Mouse (Mus musculus): ENCODE results near the gene Rasal2. TPM values are rescaled to one million over a fixed set of nuclear protein-coding genes. Genes with fewer than 3 reads are reported as not detected.

The Rasal2 gene
- total RNA-seq, 2 experiments from 2014 or later, result 33.0 to 36.5 TPM

DNA sequence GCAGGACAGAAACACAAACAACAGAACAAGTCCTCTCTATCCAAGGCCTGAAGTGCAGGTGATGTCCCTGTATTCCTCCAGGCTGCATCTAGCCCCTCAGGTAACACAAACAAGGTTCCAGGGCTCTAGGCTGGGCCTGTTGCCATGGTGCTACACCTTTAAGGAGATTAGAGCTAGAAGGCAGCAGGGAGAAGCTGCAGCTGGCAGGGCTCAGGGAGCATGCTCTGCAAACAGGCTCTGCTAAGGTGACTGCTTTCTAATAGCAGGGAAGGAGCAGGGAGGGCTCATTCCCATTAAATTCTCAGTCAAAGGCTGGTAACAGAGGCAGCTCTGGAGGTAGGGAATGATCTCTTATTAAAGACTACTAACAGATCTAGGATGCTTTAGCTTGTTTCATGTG, 231.3 kb downstream of the Rasal2 start:
- peak; percentile 12 to 37 for DNase-seq
- intact Hi-C loops (cut with DNase I), result no loop called here

DNA sequence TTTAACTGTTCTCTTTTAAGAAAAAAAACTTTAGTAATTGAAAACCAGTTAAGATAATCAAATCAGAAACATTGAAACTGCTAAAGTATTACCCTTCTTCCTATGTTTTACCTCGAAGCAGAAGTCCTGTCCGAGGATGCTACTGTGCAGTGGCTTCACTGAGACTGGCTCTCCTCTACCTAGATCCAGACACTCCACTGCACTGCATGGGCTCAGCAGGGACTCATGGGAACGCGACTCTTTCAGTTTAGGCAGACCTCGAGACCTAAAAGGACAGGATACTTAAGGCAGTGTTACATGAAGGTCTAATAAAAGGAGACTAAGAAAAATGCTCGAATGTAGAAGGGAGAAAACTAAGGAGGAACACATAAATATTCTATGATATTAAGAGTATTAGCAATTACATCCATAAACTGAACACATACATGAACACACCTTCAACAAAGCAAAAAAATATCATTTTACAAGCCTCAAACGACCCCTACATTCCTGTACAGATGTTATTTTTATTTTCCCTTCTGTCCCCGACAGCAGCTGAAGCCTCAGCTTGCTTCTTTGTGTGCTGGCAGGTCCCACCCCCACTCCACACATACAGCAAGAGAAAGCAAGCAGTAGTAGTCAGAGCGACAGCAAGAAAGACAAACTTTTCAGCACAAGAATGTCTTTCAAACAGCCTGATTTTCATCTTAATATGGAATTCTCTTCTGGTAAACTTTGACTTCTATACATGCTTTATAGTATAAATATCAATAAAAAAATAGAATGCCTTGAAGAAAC, 233.2 kb downstream of the Rasal2 start:
- DNase-seq, result peak in 1 of 2 experiments; percentile 10
- intact Hi-C loops (cut with DNase I), result no loop called here

DNA sequence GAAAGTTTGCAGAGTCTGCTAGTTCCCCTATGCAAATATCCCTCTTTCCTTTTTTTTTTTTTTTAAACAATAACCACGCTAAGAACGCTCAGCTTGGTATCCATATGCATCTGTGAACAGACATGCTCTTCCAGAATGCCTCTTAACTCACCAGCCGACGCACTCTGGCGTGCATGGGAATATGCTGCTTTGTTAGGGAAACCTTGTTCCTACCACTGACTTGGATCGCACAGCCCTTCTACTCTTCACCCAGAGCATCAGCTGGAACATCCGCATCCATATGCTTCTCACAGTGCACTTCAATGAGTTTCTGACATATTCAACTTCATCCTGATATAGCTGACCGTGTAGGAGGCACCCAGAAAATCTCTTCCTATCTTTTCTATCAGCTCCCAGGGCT, 243.1 kb downstream of the Rasal2 start:
- intact Hi-C loops (cut with DNase I), result no loop called here
- DNase-seq, result no peak

DNA sequence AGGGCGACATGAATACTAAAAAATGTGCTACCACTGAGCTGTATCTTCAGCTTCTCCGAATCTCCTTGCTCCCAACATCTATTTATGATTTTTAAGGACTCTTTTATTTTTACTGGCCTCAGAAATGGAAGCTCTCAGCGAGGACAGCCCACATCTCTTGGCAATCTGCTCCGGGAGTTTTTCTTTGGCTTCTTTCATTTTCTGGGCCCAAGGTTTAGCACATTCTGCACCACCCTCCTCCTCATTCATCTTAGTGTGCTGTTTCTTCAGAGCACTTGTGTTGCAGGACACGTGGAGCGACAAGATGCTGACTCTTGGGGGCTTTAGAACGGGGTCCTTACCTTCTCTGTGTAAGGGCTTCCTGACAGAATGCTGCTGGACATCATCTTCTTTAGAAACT, 243.5 kb downstream of the Rasal2 start:
- DNase-seq, result peak in 1 of 2 experiments; percentile 17
- intact Hi-C loops (cut with DNase I), result no loop called here

DNA sequence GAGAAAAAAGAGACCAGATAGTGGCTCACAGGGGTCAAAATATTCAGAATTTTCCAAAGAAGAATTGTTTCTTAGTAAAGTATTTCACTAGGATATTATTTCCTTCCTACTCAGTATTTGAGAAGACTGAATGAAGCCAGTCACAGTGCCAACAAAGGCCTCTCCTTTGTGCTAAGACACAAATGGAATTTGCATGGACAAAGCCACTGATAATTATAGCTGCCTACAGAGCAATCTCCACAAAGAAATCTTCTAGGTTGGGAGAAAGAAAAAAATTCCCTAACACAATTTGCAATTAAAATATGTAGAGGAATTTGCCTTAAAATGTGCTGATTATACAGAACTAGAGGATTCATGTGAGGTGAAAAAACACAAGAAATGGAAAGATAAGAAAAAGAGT, 258.6 kb downstream of the Rasal2 start:
- intact Hi-C loops (cut with DNase I), result no loop called here
- no peak for DNase-seq

DNA sequence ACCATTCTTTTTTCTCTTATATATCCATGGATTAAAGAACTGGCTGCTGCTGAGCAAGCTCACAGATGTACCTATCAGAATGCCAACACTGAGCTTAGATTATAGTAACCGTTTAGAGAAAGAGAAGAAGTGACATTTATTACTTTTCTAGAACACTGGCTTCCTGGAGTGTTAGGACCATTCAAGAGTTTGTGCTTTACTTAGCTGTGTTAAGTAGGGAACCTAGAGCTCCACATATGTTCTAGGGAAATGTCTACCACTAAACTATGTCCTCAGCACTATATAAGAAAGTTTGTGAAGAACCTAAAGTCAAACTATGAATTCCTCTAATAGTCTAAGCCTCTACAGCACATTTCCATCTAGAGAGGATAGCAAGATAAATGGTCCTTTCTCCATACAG, 262.3 kb downstream of the Rasal2 start:
- intact Hi-C loops (cut with DNase I), result no loop called here
- DNase-seq, result no peak

DNA sequence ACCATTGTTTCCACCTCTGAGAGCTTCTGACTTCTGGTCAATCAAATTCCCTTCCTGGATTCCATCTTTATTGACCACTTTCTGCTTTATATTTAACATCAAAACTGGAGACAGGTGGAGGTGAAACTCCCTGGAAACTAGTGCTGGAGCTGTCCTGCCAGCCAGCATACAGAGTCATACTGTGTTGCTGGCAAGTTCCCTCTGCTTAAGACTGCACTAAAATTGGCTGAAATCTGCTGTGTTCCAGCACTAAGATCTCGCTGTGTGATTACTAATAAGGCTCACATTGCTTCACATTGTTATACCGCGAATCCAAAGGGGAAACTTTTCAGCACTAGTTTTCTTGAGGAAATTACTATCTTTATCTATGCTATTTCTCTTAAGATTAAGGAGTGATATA, 267.8 kb downstream of the Rasal2 start:
- DNase-seq, result no peak
- intact Hi-C loops (cut with DNase I), result no loop called here

DNA sequence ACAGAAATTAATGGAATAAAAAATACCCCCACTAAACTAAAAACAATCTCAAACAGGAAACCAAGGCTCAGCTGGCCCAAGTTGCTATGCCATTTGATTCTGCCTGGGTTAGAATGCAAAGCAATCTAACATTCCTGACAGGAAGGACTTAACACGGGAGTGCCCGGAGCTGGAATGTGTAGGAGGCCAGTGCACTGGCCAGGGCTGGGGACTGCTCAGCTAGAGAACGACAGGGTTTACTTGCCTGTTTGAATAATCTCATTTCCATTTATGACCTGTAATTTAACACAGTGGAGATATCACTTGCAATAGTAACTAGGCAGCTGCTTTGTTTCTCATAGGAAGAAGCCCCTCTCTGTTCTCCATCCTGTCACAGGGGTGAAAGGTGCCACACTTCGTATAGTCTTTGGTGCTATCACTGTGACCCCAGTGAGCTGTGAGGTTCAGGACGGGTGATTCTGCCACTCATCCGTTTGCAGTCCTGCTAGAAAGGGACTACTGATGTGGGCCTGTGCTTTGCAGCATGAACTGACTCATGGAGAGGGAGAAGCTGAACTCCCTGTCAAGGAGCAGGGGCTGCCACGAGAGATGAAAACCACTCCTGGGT, 269.0 kb downstream of the Rasal2 start:
- intact Hi-C loops (cut with DNase I), result no loop called here
- DNase-seq, result no peak

DNA sequence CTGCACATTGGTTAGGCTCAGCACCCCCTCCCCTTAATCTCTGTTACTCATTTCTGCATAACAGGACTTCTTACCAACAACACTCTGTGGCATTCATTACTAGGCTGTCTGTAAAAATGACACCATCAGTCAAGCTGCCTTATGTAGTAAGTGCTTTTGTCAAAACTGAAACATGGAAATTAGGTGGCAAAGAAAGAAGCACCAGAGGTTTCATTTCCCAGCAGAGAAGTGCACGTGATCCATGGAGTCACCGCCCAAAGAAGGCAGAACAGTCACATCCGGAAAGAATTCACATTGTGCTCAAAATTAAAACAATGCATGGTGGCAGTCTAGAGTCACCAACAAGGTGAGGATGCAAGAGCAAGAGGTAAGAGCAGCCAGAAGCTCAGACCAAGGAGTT, 271.4 kb downstream of the Rasal2 start:
- DNase-seq, result no peak
- intact Hi-C loops (cut with DNase I), result no loop called here

DNA sequence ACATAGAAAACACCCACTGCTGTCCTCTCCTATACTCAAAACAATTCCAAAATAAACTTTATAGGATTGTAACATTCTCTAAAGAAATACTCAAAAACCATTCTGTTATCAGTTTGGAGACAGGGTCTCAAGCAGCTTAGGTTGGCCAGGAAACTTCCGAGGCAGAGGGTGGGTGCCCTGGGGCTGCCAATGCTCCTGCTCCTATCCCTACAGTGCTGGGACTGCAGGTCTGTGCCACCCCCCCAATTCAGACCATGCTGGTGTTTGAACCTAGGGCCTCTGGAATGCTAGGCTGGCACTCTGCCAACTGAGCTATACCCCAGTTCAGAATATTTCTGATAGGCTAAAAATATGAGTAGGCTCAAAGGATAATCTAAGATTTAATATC, 274.5 kb downstream of the Rasal2 start:
- no peak for DNase-seq
- intact Hi-C loops (cut with DNase I), result loop anchor here (10.0 kb wide), 1 partner anchor 397 kb away; no protein-coding TSS in a partner anchor

DNA sequence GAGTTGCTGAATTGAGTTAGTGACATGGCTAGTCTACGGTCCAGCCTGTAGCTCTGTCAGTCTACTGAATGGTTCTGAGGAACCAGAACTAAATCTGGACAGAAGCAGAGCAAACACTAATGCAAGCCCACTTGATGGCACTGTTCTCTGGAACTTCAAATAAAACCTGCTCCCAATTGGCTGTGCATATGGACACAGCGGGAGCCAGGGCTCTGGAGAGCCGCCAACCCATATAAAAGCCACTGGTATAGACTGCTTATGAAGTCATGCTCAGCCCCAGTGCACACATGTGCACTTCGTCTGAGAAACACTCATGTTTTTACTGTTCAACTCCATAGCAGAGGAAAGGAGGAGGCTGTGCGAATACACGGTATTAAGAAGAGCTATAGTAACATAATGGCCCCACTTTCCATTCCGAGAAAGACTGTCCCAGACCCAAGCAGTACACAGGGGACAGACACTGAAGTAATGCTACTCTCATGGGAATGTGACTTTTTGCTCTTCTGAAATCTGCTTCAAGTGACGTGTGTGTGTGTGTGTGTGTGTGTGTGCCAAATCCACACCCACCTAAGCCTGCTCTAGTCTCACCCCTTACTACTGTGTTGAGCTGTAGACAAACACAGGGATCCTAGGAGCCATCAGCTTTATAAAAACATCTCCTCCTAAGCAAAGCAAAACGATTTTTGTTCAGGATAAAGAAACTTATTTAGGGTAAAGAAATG, 275.1 kb downstream of the Rasal2 start:
- peak in 1 of 2 experiments; percentile 9 for DNase-seq
- intact Hi-C loops (cut with DNase I), result loop anchor here (10.0 kb wide), 1 partner anchor 398 kb away; no protein-coding TSS in a partner anchor

DNA sequence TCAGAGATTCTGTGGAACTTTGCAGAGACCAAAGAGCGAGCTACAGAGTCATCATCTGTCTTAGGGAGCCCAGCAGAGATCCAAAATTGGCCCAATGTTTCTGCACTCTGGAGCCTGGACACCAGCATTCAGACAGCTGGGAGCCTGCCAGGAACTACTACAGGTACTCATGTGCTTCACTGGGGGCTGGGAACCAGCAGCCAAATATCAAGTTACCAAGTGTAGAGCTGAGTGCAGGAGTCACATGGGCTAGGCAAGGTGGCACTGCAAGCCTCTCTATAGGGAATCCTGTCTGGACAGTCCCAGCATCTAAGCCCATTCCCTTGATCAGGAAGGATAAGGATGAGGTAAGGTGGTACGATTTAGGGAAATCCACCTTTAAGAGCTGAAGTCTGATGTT, 284.2 kb downstream of the Rasal2 start:
- intact Hi-C loops (cut with DNase I), result no loop called here
- peak; percentile 18 to 25 for DNase-seq

DNA sequence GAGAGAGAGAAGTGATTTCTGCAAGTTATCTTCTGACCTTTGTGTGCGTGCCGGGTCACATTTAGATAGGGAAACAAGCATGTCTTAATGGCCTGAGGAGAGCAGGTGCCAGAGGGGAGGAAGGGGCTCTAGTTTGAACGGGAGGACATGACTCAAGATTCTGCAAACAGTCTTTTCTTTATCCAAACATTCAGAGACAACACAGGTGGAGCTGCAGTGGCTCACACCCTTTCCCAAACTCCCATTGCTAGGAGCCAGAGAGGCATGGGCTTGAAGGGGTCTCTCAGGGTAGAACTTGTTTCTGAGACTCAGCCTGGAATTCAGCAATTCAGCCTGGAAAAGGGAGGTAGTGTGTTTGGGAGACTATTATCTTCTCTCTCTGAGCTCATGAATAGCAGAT, 288.6 kb downstream of the Rasal2 start:
- no peak for DNase-seq
- intact Hi-C loops (cut with DNase I), result no loop called here

DNA sequence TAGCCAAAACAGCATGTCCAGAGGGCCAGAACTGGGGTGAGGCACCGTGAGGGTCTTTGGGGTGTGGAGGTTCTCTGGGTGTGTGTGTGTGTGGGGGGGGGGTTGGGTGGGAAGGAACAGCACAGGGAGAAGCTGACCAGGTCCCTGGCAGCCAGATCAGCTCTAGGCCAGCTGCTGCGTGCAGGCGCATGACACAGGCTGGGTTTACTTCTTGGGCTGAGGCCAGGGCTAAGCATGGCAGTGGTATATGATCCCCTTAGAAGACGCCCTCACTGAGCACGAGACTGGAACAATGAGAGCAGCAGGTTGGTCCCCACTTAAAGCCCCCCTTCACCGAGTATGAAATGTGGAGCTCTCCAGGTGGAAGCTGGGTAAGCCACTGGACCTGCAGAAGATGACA, 293.2 kb downstream of the Rasal2 start:
- intact Hi-C loops (cut with DNase I), result no loop called here
- no peak for DNase-seq

DNA sequence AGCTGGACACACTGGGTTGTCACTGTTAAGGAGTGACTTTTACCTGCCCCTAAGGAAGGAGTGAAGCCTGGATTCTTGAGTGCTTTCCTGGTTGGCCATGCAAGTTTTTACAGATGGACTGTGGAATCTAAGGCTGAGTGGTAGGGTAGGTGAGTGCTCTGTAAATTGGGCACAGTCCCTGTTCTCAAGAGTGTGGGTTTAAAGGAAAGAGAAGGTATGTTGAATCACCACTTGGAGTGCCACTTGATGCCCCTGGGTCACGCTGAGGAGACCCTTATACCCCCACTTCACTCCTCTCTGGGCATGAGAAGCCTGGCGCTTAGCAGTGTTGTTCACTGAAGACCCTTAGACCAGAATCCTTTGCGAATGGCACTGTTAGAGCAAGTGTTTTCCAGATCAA, 295.0 kb downstream of the Rasal2 start:
- DNase-seq, result no peak
- intact Hi-C loops (cut with DNase I), result no loop called here

DNA sequence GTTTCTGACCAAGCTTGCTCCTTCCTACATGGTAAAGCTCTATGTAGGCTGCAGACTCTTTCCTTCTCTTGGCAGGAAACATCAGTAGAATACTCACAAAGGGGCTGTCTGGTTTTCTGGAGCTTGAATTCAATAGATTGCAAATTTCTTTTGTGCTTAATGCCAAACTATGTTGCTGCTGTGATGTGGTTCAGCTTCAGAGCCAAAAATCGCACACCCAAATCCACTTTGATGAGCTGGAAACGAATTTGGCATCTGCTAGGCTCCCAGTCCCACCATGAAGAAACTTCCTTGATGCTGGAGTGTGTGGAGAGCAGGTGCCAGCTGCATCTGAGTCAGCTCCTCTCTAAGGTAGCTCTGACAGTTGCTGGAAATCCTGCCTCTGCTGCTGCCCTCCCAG, 297.9 kb downstream of the Rasal2 start:
- no peak for DNase-seq
- intact Hi-C loops (cut with DNase I), result no loop called here

DNA sequence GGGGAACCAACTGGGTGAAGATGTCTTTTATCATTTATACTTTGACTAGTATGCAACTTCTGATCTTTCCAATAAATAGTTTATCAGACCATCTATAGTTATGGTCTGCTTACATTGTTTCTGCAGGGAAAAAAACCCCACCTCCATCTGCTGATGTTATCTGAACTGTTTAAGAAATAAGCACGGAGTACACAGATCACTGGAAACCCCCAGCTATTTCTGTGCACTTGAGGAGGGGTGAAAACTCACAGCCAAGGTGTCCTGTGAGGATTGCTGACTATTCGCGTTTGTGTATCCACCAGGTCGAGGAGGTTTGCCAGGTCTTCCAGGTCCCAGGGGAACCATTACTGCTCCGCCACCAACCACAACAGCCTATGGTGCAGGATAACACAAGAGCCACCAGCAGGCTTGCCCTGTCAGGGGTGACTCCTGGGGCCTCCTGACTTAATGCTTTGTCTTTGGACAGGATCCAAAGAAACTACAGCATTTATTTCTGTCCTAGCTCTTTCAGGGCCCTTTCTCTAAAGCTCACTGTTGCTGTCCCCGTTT, 302.0 kb downstream of the Rasal2 start:
- no peak for DNase-seq
- intact Hi-C loops (cut with DNase I), result no loop called here

DNA sequence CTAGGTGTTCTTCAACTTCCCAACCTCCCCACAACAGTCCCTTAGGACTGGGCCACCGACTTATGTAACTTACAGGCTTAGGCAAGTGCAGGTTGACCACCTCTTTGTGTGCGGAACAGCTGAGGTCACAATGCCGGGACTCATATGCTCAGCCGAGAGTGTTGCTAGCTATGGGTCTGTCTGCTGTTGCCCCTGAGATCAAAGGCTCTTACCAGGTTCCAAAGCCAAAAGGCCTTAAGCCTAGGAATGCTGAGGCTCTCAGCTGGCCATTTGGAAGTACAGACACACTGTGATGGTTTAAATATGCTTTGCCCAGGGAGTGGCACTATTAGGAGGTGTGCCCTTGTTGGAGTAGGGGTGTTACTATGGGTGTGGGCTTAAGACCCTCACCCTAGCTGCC, 303.8 kb downstream of the Rasal2 start, which contains the start of gene Tex35:
TSS of gene Tex35 (minus strand) at position 101 of the 400 bp plus-strand sequence.
- intact Hi-C loops (cut with DNase I), result no loop called here

DNA sequence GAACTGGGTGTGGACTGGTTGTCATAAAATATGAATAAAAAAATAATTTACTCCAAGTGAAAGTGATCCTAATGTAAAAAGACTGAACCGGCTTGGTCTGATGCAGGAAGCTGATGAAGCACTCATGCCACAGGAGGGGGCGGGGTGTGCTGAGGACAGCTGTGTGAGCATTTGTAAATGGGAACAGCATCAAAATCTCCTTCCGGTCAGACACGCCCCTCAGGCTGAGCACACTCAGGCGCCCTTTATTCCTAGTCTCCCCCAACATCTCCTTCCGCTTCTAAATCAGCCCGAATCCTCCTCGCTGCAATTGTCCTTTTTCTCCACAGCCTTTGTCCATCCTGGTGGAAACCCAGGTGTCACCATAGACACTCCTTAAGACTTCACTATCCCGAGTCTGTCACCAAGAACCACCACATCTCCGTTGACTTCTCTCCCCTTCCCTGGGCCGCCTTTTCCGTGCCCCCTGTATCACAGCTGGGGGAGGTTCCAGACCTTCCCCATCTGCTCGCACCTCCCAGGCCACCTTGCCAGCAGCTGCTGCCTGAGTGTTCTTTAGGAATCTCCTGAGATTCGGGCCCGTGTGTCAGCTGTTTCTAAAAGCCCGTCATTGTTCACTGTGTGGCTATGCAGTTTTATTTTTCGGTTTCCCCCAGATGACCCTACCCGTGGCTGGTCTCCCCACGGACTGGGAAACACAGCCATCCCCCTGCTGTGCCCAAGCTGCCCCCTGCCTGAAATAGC, 311.1 kb downstream of the Rasal2 start:
- intact Hi-C loops (cut with DNase I), result no loop called here
- DNase-seq, result peak; percentile 48 to 62

More for the DNA sequence above, 303.8 kb downstream of the Rasal2 start, which contains the start of gene Tex35:
- no peak for DNase-seq

DNA sequence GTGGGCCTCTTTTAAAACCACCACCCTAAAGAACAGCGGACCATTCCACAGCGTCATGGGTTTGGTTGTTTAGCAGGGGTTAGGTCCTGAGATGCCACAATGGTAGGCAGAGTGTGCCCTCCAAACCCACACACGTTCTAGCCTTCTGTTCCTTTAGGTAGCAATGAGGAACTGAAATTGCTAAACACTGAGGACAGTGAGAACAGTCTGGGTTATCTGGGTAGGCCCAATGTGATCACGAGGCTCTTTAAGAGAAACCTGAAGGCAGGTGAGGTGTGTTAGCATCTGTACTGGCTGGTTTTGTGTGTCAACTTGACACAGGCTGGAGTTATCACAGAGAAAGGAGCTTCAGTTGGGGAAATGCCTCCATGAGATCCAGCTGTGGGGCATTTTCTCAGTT, 316.9 kb downstream of the Rasal2 start:
- intact Hi-C loops (cut with DNase I), result no loop called here

More for the DNA sequence above, 316.9 kb downstream of the Rasal2 start:
- DNase-seq, result no peak

All from heart, postnatal 14 days (tissue).